Mouse (Mus musculus): ENCODE data around the gene Taf6l. TPM values are rescaled to one million over a fixed set of nuclear protein-coding genes. Genes with fewer than 3 reads are reported as not detected.
A peak's percentile ranks its signal among the peaks of the same experiment; 100 is the strongest.

Taf6l gene
- total and polyA plus RNA-seq, 3 experiments = 20.4 to 25.7 (median 25.5) TPM

DNA sequence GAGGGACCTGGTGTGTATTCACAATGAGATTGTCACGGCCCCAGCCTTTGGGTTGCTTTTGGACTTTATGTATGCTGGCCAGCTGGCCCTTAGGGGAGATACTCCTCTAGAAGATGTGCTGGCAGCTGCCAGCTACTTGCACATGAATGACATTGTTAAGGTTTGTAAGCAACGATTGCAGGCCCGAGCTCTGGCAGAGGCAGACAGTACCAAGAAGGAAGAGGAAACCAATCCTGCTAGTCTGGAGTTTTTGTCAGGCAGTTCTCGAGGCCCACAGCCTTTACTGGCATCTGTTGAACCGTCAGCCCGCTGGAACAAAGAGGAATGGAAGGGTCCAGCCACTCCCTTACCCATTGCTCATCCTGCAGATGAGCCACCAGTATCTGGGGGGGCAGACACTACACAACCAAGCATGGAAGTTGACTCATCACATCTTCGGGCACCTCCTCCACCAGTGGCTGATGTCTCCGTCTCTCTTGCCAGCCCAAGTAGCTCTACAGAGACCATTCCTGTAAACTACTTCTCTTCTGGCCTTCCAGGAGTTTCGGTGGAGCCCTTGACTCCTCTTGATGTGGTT, 17.1 kb upstream of the Taf6l start:
- in situ Hi-C loops (cut with MboI; ENCODE audit: low pct_ligation_motif_present, low pct_unique_long_range_greater_than_20kb, low sequenced_read_pairs) = no loop called here
- TF ChIP-seq POLR2A (IDR thresholded peaks at IDR 0.05; ENCODE audit: low read depth, low read length) (no peak), ZMIZ1 (IDR thresholded peaks at IDR 0.05; ENCODE audit: low read depth, low read length) (no peak), RAD21 (IDR thresholded peaks at IDR 0.05; ENCODE audit: low read depth, low read length) (no peak)
- dilution Hi-C loops (cut with MboI; ENCODE audit: extremely low pct_ligation_motif_present, extremely low pct_unique_long_range_greater_than_20kb, low sequenced_read_pairs) = no loop called here
- Histone ChIP-seq H3K4me3 (replicated peaks in 1 of 3; ENCODE audit: low read depth in 2 of 3, low read length in 2 of 3, poor library complexity in 1 of 3) (no peak overlapping the region), H3K79me2 (replicated peaks; ENCODE audit: control insufficient read depth, extremely low read depth, insufficient read depth, poor library complexity, severe bottlenecking) (peaks cover 3% of the 10 kb centered on the region; the same call in 1 of the 2 replicates), H3K9ac (ENCODE audit: insufficient read depth, low read depth) (no peak overlapping the region), H3K27me3 (replicated peaks) (no peaks in the 10 kb centered on the region), H3K4me2 (ENCODE audit: insufficient read depth, low read depth, poor library complexity, severe bottlenecking) (peak overlapping the region; percentile 72; the same call in 1 of the 2 replicates), H3K4me1 (ENCODE audit: control insufficient read depth in 1 of 2, insufficient read depth in 2 of 2) (peaks cover 11 to 59% of the 10 kb centered on the region in 2 experiments), H3K9me3 (replicated peaks; ENCODE audit: low read length) (no peaks in the 10 kb centered on the region), H3K36me3 (replicated peaks in 1 of 2; ENCODE audit: control insufficient read depth in 1 of 2, insufficient read depth in 1 of 2, low read length in 1 of 2) (peaks cover 12 to 28% of the 10 kb centered on the region in 2 experiments), H3K27ac (ENCODE audit: insufficient read depth, low read depth) (peak overlapping the region; percentile 11; the same call in 1 of the 2 replicates)
- no peak for DNase-seq (ENCODE audit: extremely low read depth)

DNA sequence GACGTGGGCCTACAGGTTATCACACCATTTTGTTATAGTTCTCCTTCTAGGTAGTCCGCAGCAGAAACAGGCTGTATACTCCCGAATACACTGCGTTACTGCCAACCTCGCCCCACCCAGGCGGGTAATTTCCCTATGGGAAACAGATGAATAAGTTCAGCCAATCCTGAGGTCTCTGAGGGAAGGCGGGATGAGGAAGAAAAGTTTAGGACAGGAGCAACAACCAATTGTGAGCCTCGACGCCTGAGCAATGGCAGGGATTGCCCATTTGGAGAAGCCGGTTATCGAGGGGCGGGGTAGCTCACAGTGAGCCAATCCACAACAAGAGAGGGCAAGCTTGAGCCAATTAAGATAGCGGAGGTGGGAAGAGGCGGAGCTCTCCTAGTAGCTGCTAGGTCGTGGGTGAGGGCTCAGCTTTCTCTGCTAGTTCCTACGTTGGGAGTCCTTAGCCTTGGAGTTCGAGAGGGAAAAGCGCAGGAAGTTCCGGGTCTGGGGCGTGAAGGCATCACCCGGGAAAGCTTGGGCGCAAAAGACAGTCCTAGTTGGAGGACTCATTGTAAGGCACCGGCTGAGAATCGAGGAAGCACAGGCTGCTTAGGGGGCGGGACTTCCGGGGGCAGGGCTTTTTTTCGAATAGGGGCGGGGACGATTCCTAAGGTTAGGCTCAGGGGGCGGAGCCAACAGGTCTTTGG, 16.1 kb upstream of the Taf6l start, which contains the start of gene Zbtb3:
TSS of gene Zbtb3 (plus strand) at position 426 of the 692 bp plus-strand sequence.
- Histone ChIP-seq H3K27ac (ENCODE audit: insufficient read depth, low read depth) (peak within 1 kb of the TSS; percentile 63), H3K27me3 (replicated peaks) (no peaks in the 10 kb centered on the region), H3K4me3 (replicated peaks in 1 of 3; ENCODE audit: low read depth in 2 of 3, low read length in 2 of 3, poor library complexity in 1 of 3) (peak within 1 kb of the TSS; percentile 64 to 89 (median 82)), H3K9ac (ENCODE audit: insufficient read depth, low read depth) (peak within 1 kb of the TSS; percentile 73), H3K36me3 (replicated peaks in 1 of 2; ENCODE audit: control insufficient read depth in 1 of 2, insufficient read depth in 1 of 2, low read length in 1 of 2) (peaks cover 12 to 27% of the 10 kb centered on the region in 2 experiments), H3K4me2 (ENCODE audit: insufficient read depth, low read depth, poor library complexity, severe bottlenecking) (peak within 1 kb of the TSS; percentile 88), H3K9me3 (replicated peaks; ENCODE audit: low read length) (no peaks in the 10 kb centered on the region), H3K4me1 (ENCODE audit: control insufficient read depth in 1 of 2, insufficient read depth in 2 of 2) (peaks cover 8 to 49% of the 10 kb centered on the region in 2 experiments), H3K79me2 (replicated peaks; ENCODE audit: control insufficient read depth, extremely low read depth, insufficient read depth, poor library complexity, severe bottlenecking) (peaks cover 11% of the 10 kb centered on the region)
- dilution Hi-C loops (cut with MboI; ENCODE audit: extremely low pct_ligation_motif_present, extremely low pct_unique_long_range_greater_than_20kb, low sequenced_read_pairs) (no loop called here), in situ Hi-C loops (cut with MboI; ENCODE audit: low pct_ligation_motif_present, low pct_unique_long_range_greater_than_20kb, low sequenced_read_pairs) (no loop called here)
- DNase-seq (ENCODE audit: extremely low read depth) = peak; percentile 99
- TF ChIP-seq MEF2A (IDR thresholded peaks at IDR 0.05; ENCODE audit: borderline replicate concordance, low read depth, low read length) = peak; percentile 39; the same call in 1 of the 2 replicates
- no peak for TF ChIP-seq UBTF (IDR thresholded peaks at IDR 0.05; ENCODE audit: low read depth, low read length)
- TF ChIP-seq PAX5 (IDR thresholded peaks at IDR 0.05; ENCODE audit: low read length) = no peak
- peak; percentile 72; the same call in 1 of the 2 replicates for TF ChIP-seq MXI1 (IDR thresholded peaks at IDR 0.05; ENCODE audit: low read depth, low read length)
- peak; percentile 1; the same call in 1 of the 2 replicates for TF ChIP-seq EP300 (IDR thresholded peaks at IDR 0.05; ENCODE audit: low read length)
- peak; percentile 87; the same call in 1 of the 2 replicates for TF ChIP-seq E2F4 (IDR thresholded peaks at IDR 0.05; ENCODE audit: insufficient replicate concordance, low read depth, low read length)
- TF ChIP-seq JUND (conservative IDR thresholded peaks at IDR 0.05; ENCODE audit: low read depth, low read length) = no peak; the same call in 1 of the 2 replicates
- no peak for TF ChIP-seq RAD21 (IDR thresholded peaks at IDR 0.05; ENCODE audit: low read depth, low read length)
- TF ChIP-seq CHD2 (IDR thresholded peaks at IDR 0.05; ENCODE audit: low read length) = peak; percentile 94
- peak; percentile 65 for TF ChIP-seq ELF1 (IDR thresholded peaks at IDR 0.05; ENCODE audit: low read depth, low read length)
- TF ChIP-seq POLR2AphosphoS2 (IDR thresholded peaks at IDR 0.05; ENCODE audit: low read depth, low read length) = peak; percentile 76; the same call in 1 of the 2 replicates
- TF ChIP-seq POLR2A (IDR thresholded peaks at IDR 0.05; ENCODE audit: low read depth, low read length) = peak; percentile 67
- TF ChIP-seq KAT2A (IDR thresholded peaks at IDR 0.05; ENCODE audit: insufficient replicate concordance, low read length) = peak; percentile 76; the same call in 1 of the 2 replicates
- 0 out of 2 replicates have a peak, but pooled peaks have one; percentile 31 for TF ChIP-seq IRF4 (IDR thresholded peaks at IDR 0.05; ENCODE audit: low read depth, low read length)
- no peak for TF ChIP-seq ZKSCAN1 (IDR thresholded peaks at IDR 0.05; ENCODE audit: borderline replicate concordance, low read depth, low read length)
- TF ChIP-seq USF2 (conservative IDR thresholded peaks at IDR 0.05; ENCODE audit: low read depth, low read length) = no peak
- 0 out of 2 replicates have a peak, but pooled peaks have one; percentile 24 for TF ChIP-seq RCOR1 (conservative IDR thresholded peaks at IDR 0.05; ENCODE audit: low read depth, low read length)
- TF ChIP-seq MAX (IDR thresholded peaks at IDR 0.05; ENCODE audit: low read length) = peak; percentile 70
- no peak for TF ChIP-seq JUN (IDR thresholded peaks at IDR 0.05; ENCODE audit: insufficient read depth, low read depth, low read length)
- peak; percentile 71 for TF ChIP-seq HCFC1 (IDR thresholded peaks at IDR 0.05; ENCODE audit: low read depth, low read length)
- TF ChIP-seq SMC3 (IDR thresholded peaks at IDR 0.05; ENCODE audit: low read depth, low read length) = no peak
- 0 out of 2 replicates have a peak, but pooled peaks have one; percentile 32 for TF ChIP-seq MAFK (IDR thresholded peaks at IDR 0.05; ENCODE audit: insufficient replicate concordance, low read length)
- TF ChIP-seq TBP (conservative IDR thresholded peaks at IDR 0.05; ENCODE audit: low read depth, low read length) = peak; percentile 80; the same call in 1 of the 2 replicates
- TF ChIP-seq MYC (IDR thresholded peaks at IDR 0.05; ENCODE audit: low read depth, low read length) = no peak
- TF ChIP-seq ZMIZ1 (IDR thresholded peaks at IDR 0.05; ENCODE audit: low read depth, low read length) = 0 out of 2 replicates have a peak, but pooled peaks have one; percentile 64
- TF ChIP-seq SIN3A (IDR thresholded peaks at IDR 0.05; ENCODE audit: low read length) = peak; percentile 81
- TF ChIP-seq NELFE (IDR thresholded peaks at IDR 0.05; ENCODE audit: low read depth, low read length) = peak; percentile 91
- TF ChIP-seq USF1 (IDR thresholded peaks at IDR 0.05; ENCODE audit: low read depth, low read length) = no peak
- no peak for TF ChIP-seq CTCF (conservative IDR thresholded peaks at IDR 0.05 in 1 of 2, IDR thresholded peaks at IDR 0.05 in 1 of 2; ENCODE audit: low read depth in 2 of 2, low read length in 2 of 2)

Data from CH12.LX (cell line).